Mouse (Mus musculus) thymus, postnatal 10 days (tissue): ENCODE data around the gene Dcp1b.

ENCODE experiments used
- DNase-seq, 2 experiments: peaks; one replicate each; pipeline ENCODE4 v3.0.0; 2021; ENCODE audit warnings: low spot score in 2 of 2

Gene Dcp1b

DNA sequence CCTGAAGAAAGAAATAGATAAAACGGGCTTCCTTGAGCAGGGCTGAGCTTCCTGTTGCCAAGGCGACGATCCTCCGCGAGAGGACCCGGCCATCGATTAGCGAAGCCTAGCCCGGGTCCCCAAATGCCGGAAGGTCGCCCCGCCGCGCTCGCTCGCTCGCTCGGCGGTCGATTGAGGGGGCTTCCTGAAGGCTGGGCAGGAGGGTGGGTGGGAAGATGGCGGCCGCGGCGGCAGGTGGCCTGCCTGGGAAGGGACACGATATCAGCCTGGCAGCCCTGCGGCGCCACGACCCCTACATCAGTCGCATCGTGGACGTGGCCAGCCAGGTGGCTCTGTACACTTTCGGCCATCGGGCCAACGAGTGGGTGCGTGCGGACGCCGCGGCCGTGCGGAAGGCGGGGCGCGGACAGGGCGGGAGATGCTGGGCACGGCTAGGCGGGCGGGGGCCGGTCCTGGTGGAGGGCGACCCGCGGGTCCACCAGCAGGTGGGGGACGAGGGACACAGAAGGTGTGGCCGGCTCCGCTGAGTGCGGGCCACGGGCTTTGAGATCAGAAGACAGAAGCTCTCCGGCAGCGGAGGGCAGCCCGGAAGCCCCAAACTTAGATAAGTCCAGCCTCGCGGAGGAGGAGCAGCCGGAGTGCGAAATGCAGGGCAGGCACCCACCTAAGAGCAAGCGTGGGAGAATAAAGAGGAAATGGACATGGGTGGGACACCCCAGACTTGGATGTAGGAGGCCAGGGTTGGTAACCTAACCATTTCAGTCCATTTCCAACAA, at the start of gene Dcp1b:
Dcp1b (plus strand) TSS at position 176 of the 776 bp plus-strand sequence.
- peak; percentile 82 to 90 for DNase-seq

DNA sequence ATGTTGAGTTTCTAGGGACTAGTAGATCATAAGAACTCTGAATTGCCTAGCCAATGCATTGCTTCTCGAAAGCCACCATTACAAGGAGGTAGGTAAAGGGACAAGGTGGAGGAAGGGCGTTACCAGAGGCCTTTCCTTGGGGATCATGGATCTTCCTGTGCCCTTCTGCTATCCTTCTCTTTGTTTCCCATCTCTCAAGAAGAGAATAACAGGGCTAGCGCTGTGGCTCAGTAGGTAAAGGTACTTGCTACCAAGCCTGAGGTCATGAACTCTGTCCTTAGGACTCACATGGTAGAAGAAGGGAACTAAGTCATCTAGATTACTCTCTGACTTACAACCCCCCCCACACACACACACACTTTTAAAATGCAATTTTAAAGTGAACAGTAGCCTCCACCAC, 48.1 kb upstream of the Dcp1b start:
- DNase-seq = no peak

DNA sequence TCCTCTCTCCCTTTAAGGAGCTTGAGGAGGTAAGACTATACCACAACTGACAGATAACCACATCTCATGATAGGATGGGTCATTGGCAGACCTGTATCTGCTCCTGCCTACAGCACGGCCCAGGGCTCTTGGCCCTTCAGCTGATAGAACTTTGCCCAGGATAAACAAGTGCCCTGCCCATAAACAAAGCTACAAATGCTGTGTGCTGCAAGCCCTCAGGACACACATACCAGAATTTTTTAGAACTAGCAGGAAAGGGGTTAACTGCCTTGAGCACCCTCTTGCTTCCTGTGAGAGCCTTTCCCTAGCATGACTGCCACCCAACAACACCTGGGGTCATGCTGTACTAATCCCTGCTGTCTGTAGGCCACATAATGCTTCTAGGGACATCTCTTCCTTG, 47.0 kb upstream of the Dcp1b start:
- no peak for DNase-seq

DNA sequence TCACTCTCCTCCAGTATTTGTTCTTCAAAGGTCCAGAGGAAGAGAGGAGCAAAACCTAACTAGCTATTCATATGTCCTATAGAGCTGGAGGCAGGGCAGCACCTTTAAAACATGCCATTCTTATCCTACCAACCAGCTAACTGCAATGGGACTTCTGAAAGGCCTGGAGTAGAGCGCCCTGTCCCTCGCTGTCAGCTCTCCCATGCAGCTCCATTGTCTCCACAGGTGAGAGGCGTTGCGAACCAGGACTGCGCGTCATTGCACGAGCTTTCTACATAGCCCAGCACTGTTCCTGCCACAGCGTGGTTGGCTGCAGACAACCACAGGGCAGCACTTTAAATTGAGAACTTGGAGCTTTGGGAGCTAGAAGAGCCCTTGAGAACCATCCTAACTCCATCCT, 46.5 kb upstream of the Dcp1b start:
- DNase-seq = no peak

DNA sequence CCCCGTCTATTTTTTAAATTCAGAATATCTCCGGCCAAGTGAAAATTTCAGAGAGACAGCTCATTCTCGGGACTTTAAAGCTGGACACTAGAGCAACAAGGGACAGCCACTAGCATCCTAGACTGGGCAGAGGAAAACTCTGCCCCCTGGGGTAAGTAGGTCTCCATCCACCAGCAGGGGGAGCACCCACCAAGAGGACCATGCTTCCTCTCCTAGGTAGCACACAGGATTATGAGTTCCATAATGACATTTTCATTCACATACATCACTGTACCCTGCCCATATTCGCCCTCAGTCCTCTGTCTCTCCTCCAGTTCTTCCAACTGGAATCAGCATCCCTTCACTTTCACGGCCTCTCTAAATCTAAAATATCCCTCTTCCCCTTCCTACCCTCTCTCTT, 45.4 kb upstream of the Dcp1b start:
- peak in 1 of 2 experiments; percentile 73 for DNase-seq

DNA sequence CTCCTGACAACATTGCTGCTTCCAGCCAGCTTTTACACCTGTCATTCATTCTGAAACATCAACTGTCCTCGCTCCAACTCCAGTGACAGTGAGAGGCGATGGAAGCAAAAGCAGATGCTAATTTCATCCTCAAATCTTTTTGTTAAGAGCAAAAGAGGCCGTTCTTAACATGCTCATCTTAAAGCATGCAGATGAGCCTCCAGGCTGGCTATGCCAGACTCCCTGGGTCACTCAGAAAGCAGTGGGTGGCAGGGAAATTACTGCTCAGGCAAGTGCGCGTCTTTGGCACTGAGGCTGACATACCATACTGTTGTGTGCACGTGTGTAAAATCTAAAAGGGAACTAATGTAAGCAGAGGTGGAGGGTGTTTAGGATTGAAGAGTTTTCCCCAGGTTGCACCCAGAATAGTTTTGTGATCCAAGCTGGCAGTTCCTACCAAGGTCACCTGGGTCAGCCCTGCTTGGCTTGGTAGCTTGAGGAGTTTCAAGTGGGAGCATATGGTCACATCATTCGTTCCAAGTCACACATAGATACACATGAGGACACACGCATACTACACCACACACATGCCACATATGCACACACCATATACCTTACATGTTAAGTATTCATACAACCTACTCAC, 42.8 kb upstream of the Dcp1b start:
- DNase-seq = no peak

DNA sequence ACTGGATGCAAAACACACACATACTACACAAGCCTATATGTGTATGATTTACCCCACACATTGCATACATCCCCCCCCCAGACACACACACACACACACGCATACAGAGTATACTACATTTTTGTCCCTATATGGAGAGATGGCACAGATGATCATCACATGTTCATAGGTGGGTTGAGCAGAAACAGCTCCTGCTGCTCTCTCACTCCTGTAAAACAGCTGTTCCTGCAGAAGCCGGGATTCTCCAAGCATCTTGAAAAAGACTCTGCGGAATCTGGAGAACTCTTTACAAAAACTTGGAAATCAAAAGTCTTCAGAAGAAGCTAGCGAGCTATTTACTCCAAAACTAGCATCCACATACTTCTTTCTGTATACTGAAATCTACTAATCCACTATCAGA, 42.2 kb upstream of the Dcp1b start:
- no peak for DNase-seq

DNA sequence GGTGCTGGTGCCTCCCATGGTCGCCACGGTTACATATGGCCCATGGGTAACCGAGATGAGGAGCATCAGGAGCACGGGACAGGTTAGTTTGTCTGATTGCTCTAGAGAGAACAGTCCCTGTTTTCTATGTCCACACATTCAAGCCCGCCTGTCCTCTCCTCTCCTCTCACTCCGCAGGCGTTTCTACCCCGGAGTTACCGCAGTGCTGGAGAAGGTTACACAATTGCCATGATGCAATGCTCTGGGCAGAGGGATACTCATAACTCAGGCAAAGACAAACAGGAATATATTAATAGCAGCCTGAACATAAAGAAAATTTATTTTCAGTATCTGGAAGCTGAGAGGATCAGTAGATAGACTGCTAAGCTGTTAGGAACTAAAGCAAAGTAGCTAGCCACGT, 37.3 kb upstream of the Dcp1b start:
- no peak for DNase-seq

DNA sequence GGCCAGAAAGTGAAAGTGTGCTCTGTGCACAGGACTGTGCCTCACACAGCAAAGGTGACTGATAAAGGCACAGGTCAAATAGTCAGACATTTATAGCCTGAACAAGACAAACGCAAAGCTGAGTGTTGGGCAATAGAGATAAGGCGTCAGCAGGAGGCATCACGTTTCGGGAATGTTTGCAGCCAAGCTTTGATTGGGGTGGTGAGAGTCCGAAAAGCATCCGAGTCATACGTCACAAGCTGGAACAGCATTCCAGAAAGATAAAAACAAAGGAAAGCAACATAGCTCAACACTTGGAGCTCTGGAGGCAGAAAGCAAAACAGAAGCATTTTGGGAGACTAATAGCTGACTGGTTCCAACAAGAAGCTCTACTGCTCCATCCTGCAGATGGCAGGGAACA, 35.5 kb upstream of the Dcp1b start:
- no peak for DNase-seq

DNA sequence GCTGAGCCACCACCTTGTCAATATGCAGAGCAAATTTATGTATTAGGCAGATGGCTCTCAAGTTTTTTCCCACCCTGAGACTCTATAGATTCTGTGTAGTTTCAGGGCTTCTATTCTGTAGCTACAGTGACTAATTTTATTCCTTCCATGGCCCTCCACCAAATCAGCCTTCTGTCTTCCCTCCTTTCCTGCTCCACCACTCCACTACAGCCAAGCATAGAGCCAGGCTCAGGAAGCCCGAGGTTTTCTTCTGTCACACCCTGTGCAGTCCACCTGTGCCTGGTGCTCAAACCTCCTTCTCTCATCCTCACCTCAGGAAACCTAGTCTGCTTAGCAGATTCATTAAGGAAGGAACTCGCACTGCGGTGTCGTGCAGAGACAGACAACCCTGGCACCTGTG, 29.9 kb upstream of the Dcp1b start:
- DNase-seq = no peak

DNA sequence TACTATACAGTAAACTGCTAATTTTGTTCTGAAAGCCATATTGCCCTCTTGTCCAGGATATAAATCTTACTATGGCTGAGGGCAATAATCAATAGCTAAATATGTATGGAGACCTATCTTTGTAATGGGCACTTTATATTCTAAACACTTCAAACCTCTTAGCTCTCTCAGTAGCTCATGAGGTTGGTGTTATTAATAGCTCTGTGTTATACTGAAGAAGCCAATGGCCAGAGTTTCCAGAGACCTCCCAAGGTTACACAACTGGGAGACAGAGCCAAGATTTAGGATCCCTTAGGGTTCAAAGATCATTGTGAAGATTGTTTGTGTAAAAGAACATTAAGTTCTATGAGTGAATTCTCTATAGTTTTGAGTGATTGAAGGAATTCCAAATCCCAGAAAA, 9.4 kb upstream of the Dcp1b start:
- DNase-seq = no peak

DNA sequence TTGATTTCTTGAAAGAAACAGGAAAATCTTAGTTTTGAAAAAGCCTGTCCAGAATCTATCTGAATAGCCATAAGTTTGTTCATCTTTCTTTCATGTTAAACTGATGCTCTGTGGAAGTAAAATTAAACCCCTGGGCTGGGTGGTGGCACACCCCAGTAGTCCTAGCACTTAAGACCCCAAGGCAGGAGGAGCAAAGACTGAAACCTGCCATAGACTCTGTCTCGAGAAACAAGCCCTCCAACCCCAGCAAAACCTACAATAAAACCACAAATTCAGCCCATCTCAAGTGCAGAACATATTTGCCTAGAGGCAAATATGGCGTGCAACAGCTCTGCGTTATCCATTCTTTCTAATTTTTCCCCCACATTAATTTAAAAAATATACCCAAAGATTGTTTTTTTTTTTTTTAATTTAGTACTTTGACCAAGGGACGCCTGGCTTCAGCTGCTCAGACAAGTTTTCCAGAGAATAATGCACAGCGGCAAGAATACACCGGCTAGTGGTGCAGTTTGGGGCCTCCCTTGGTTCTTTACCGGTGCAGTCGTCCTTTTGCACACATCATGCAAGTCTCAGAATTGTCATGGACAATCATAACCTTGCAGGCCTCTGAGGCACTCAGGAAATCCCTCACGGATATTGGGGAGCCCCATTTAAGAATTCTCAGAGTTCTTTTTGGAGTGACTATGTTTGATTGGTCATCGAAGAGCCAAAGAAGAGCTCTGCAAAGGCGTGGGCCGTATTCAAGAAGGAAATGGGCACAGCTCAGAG, 562 bp upstream of the Dcp1b start:
- DNase-seq = no peak

DNA sequence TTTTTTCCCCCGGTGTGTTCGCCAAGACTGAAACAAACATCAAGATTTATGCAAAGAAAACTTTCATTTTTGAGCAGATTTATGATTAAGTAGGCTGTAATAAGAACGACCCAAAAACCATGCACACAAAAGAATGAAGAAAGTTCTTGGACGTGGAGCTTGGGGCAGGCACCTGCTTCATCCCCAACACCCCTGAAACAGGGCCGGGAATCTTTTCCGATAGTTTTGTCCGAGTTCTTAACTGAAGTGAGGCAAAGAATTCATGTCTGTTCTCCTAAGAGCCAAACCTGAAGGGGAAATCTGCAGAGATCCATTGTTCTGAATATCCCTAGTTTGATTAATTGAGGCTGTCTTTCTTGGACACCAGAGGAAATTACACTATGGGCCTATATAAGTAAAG, 1.1 kb downstream of the Dcp1b start:
- no peak for DNase-seq

DNA sequence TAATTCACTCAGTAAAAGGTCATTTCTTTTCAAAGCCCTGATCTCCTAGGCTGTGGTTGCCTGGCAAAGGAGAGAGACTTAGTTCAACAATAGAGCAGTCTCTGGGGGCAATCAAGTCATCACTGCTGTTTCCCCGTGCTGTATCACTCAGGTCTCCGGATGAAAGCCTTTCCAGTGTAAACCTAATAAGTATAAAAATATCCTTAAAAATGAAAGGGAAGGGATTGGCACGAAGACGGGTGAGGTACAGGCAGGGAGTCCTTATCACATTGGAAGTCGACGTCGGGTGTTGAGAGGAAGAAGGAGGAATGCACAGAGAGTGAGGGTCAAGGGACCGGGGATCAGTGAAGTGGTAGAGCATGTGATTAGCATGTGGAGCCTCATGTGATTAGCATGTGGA, 2.0 kb downstream of the Dcp1b start:
- DNase-seq = no peak

DNA sequence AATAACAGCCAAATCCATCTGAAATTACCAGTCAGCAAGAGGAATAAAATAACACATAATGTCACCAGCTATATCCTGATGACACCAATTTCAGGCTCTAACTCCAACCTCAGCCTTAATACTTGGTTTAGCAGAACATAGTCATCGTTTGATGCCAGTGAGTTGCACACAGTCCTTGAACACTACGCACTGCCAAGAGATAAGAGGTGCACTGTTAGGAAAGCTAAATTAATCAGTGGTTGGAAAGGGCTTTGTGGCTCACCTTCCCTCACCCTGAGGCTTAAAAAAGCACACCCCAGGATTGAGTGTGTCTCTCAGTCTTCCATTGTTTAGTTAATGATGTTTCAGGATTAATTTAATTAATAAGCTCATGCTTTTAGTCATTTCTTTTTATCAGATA, 5.1 kb downstream of the Dcp1b start:
- DNase-seq = no peak

DNA sequence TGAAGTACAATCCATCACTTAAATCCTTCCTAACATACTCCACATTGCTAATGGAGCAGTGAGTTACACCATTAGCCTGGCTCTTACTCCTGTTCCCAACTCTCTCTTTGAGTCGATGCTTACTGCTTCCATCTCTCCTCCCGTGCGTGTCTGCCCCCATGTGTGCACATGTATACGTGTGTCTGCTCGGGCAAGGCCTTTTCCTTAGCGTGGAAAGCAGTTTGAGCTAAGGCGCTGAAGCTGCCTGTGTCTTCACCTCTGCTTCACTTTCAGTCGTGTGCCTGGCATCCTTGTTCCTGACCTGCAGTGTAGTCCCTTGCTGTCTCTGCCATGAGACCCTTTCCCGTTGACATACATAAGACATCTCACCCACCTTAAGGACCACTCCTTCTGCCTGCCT, 7.2 kb downstream of the Dcp1b start:
- no peak for DNase-seq

DNA sequence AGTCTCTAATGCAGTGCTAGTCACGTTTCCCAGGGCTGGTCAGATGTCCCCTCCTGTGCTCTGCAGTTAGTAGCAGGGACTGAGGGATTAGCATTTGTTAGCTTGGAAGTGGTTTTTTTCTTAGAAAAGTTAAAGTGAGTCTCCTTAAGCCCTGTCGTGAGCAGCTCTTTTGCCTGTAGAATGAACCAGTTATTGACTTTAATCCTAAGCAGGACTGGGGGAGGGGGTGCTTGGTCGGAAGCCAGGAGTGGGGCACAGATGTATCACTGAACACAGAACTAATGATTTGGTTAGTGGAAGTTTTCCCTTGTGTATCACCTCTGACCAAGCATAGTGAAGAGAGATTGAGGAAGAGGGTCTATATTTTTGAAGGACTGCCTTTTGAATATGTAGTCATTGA, 8.7 kb downstream of the Dcp1b start:
- DNase-seq = no peak

DNA sequence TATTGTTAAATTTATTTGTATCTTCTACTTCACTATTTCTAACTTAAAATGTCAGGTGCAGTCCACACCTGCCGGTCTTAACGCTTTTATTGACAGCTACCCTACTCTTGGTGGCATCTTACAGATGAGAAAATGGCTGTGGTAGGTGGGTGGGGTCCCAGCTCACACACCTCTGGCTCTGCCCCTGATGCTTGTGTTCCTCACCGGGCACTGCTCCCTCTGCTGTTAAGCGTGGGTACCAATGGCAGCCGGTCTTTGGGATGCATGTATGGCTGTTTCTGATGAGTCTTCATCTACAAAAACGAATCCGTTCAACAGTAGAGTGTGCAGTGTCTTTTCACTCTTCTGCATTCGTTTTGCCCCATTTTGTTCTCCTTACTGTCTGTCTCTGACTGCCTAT, 11.6 kb downstream of the Dcp1b start:
- DNase-seq = no peak

DNA sequence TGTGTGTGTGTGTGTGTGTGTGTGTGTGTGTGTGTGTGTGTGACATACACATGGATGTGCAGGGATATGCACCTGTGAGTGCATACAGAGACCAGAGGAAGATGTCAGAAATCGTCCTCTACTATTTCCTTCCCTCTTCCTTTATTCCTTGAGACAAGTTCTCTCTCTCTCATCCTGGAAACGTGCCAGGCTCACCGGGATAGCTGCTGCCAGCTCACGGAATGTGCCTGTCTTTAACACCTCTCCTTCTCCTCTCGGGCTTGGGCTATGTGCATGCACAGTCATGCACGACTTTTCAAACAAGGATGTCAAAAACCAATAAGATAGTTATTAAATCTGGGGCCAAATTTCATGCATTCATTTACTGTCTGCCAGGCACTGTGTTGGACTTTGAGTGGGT, 12.6 kb downstream of the Dcp1b start:
- DNase-seq = no peak

DNA sequence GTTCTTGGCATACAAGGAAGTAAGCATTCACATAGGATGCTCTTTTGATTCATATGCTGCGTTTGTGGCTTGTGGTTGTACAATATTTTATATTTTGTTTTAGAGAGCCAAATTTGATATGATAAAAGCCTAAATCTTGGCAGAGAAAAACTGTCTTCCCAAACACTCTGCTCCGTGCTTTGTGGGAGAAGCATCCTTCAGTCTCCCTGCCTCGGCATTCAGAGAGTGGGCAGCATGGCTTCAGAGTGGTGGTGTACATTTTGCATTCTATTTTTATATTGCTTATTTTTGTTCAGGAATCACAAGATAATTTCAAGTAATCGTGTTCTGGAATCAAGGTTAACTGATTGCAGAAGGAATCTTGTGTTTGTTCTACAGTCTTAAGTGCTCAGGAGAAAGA, 16.4 kb downstream of the Dcp1b start:
- DNase-seq = no peak

DNA sequence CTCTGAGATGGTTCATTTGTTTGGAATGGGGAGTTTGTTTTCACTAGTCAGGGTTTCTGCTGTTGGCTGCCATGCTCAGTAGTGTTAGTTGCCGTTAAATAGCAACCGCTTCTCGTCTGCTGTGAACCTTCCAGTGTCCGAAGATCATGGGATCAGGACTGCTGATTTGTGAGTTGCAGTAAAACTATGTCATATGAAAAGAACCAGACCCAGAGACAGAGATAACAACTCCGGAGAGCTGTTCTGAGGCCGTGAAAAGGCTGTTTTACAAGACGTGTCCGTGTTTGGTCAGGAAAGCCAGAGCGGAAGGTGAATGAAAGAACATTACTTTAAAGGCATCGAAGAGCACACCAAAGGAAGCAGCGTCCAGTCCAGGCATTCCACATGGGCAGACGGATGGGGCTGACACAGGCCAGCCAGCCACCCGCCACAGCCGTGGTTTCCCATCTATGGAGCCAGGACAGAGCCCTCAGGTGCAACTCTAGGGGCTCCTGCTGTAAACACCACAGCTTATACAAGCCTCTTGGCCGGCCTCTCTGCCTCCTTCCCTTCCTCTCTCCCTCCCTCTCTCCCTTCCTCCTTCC, 18.6 kb downstream of the Dcp1b start:
- DNase-seq = no peak

DNA sequence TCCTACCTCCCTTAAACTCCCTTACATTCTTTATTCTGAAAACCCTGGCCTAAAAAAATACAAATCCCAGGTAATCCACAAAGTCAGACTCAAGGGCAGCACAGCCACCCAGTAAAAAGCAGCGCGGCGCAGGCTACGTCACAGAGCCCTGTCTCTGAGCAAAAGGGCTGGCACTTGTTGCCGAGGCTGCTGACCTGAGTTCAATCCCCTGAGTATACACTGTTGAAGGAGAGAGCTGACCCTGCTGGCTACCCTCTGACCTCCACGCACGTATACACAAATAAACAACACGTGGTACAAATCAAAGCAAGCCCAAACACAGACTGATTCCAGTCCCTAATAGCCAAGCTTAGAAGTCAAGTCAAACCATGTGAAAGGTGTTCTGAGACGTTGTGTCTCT, 19.1 kb downstream of the Dcp1b start:
- DNase-seq = no peak

DNA sequence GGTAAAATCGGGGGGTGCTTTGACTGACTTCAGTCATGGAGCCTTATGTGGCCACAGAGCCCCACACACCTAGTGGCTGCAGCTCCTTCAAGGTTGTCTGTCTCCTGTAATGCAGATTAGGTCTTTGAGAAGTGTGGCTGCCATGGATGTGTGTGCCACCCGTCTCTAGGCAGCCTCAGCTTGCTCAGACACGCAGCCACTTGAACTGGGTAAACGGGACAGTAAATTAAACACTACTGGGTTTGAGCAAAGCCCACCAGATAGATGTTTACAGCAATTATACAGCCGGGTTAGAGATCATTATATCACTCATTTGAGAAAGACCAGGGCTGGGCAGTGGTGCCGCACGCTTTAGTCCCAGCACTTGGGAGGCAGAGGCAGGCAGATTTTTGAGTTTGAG, 19.5 kb downstream of the Dcp1b start:
- DNase-seq = no peak
